Mouse (Mus musculus) kidney, adult 2 months (tissue): ENCODE results near the gene Fez1.

Source experiments
- CTCF ChIP-seq: fragments of 200-500 bp; conservative IDR thresholded peaks from 2 replicates; pipeline ENCODE4 v1.5.1; 2011; ENCODE audit warnings: low read depth, mild to moderate bottlenecking, control low read depth, low read length, moderate library complexity, mixed read lengths; ENCODE audit not compliant: insufficient read depth, insufficient read length
- POLR2A ChIP-seq: fragments of 200-500 bp; IDR thresholded peaks from one replicate; pipeline ENCODE4 v1.6.1; 2011; ENCODE audit warnings: low read depth, low read length, control low read depth

DNA sequence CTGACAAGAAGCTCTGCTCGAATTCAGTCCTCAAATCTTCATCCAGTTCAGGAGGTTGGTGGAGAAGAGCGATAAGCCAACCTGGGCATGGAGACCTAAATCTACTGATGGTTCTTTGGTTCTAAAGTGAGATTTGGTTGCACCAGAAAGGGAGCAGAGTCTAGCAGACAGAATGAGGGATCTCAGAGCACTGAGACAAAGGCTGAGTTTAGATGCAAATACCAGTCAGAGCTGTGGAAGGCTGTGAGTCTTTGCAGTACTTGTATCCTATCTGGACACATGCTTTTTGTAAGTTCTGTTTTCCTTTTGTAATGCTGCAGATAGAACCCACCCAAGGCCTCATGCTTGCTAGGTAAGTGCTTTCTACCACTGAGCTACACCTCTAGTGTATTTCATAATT is 360 bp downstream of the Fez1 start:
- TF ChIP-seq CTCF (no peak), POLR2A (no peak)
